Mouse (Mus musculus): ENCODE data around the gene Eef1e1. TPM values are rescaled to one million over a fixed set of nuclear protein-coding genes. Genes with fewer than 3 reads are reported as not detected.
"Not testable (repeated sequence)": the region's sequence is repeated elsewhere in the genome, so short reads cannot be mapped to it uniquely, and the experiment has no call there.

Gene Eef1e1
- total RNA-seq, 1 experiment from 2014 or later = 25.9 TPM

DNA sequence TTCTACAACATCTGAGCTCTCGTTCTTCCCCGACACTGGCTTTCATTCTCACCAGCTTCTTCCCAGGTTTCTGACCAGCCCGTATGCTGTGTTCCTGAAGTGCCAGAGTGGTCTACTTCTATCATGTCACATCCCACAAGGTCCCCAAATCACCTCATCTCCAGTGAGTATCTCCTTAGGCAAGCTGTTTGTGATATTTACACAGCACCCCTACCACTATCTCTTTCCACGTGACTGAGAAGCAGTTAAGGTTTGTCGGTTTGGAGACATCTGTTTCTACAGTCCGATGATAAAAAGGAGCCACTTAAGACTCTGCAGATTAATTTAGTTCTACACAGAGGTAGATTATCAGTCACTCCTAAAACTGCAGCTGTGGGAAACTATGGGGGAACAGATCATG is 26.3 kb downstream of the Eef1e1 start:
- ATAC-seq (replicated peaks; ENCODE audit: insufficient number of reproducible peaks, low FRiP score, low TSS enrichment, poor library complexity, severe bottlenecking) = no peak

DNA sequence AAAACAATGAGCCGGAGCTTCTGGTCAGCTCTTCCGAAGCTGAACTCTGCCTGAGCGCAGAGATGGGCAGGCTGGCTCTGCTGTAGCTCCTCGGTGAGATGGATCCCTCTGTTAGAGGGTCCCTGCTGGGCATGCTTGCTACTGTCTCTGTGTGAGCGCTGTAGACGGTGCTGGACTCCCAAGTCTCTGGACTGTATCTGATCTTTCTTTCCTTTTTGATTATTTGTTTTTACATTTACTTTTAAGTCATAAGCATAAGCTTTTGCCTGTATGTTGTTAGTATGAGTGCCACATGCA is 32.7 kb downstream of the Eef1e1 start:
- ATAC-seq (replicated peaks; ENCODE audit: insufficient number of reproducible peaks, low FRiP score, low TSS enrichment, poor library complexity, severe bottlenecking) = no peak

DNA sequence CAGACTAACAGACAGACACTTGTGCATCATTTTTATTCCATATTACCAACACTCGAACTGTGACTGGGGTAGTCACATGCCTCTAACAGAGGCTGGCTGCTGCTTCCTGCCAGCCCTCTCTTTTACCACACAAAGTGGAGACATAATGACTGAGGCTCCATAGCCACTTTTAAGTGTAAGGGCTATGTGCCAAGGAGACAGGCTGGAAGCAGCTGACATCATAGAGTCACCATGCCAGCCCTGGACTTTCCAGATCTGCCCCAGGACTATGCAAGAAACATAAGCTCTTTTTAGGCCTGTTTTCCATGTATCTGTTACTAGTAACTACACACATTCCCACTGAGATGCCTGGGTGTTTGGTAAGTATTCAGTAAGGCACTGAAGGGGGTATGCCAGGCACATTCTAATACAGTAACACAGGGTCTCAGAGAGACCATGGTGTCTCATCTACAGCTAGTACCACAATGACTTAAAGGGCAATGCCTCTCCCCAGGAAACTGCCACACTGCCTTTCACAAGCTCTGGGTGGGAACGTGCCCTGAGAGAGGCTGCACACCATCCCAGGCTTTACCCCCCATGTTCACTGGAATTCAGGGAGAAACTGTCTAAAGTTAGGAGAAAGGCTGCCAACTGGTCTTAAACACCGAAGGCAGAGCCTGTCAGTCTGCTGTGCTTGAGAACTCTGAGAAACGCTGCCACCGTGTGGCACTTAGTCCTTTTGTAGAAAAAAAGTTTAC is 33.2 kb downstream of the Eef1e1 start:
- ATAC-seq (replicated peaks; ENCODE audit: insufficient number of reproducible peaks, low FRiP score, low TSS enrichment, poor library complexity, severe bottlenecking) = no peak

DNA sequence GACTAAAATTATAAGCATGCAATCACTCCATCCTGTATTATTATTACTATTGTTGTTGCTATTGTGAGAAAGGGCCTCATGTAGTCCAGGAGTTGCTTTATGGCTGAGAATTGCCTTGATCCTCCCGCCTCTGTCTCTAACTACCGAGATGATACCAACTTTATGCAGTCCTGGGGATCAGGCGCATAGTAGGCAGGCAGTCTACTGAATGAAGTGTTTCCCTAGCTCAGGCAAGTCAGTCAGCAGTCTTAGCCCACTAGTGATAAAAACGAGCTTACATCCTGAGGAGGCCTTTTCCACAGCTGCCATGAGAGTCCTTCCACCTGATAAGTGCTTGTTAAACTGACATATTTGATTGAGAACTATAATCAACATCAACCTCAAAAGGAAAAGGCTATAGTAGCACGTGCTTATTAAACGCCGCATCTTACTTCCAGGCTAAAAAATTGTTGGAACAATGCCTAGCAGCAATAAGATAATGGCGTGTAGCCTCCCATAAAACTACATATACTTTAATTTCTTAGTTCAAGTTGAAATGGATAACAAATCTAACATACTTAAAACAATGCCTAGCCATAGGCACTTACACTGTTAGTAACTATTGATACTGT is 34.5 kb downstream of the Eef1e1 start:
- no peak for ATAC-seq (replicated peaks; ENCODE audit: insufficient number of reproducible peaks, low FRiP score, low TSS enrichment, poor library complexity, severe bottlenecking)

DNA sequence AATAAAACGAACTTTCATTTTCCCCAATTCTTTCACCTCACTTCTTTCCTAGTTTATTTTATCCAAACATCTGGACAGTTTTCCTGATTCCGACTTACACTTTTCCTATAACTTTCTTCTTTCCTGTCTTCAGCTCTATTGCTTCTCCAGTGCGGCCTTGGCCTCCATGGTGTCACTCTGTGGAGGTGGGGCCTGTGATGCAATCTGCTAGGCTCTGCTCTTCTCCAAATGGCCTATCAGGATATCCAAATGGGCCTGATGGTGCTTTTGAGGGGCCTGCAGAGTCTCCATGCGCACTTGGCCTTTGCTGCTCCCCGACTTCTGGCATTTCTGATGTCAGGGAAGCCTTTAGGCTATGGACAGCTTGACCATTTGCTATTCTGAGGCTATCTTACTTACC is 35.6 kb downstream of the Eef1e1 start:
- ATAC-seq (replicated peaks; ENCODE audit: insufficient number of reproducible peaks, low FRiP score, low TSS enrichment, poor library complexity, severe bottlenecking) = no peak

DNA sequence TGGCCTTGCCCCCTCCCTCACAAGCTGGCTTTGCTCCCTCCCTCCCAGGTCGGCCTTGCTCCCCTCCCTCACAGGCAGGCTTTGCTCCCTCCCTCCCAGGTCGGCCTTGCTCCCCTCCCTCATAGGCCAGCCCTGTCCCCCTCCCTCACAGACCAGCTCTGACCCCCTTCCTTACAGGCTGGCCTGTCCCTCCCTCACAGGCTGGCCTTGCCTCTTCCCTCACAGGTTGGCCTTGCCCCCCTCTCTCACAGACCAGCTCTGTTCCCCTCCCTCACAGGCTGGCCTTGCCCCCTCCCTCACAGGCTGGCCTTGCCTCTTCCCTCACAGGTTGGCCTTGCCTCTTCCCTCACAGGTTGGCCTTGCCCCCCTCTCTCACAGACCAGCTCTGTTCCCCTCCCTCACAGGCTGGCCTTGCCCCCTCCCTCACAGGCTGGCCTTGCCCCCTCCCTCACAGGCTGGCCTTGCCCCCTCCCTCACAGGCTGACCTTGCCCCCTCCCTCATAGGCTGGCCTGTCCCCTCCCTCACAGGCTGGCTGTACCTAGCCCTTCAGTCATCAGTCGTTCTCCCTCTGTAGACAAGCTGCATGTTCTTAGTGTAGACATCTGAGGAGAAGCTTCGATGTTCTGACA is 40.7 kb downstream of the Eef1e1 start:
- not testable (repeated sequence) for ATAC-seq (replicated peaks; ENCODE audit: insufficient number of reproducible peaks, low FRiP score, low TSS enrichment, poor library complexity, severe bottlenecking)

DNA sequence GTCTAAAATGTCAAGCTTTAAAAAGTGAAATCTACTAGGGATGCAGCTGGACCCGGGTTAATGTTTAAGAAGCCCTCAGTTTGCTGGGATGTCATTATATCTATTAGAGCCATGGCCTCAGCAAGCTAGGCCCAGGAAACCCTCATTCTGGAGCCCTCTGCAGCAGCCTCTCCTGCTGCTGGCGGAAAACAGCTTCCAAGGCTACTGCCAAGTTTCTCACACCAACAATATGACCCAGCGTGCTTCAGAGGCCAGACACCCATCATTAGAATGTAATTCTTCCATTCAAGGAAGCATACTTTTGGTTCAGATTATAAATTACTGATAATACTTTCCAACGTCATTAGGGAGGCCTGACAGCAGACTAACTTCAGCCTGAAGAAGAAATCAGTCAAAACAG is 42.0 kb downstream of the Eef1e1 start:
- no peak for ATAC-seq (replicated peaks; ENCODE audit: insufficient number of reproducible peaks, low FRiP score, low TSS enrichment, poor library complexity, severe bottlenecking)

DNA sequence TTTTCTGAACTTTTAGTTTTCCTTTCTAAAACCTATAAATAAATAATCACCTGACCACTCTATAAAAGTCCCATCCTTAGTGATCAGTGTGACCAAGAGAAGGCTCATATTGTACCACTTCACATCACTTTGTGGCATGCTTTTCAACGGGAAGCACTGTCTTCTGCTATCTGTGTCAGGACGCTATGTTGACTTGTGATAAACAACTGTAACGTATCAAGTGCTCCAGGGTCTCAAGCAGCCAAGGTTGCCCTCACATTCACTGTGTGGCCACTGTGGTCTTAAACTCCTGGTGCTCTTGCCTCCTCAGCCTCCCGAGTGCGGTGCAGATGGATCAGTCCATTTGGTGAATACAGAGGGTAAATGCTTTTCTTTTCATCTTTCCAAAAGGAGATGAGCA is 43.2 kb downstream of the Eef1e1 start:
- no peak for ATAC-seq (replicated peaks; ENCODE audit: insufficient number of reproducible peaks, low FRiP score, low TSS enrichment, poor library complexity, severe bottlenecking)

DNA sequence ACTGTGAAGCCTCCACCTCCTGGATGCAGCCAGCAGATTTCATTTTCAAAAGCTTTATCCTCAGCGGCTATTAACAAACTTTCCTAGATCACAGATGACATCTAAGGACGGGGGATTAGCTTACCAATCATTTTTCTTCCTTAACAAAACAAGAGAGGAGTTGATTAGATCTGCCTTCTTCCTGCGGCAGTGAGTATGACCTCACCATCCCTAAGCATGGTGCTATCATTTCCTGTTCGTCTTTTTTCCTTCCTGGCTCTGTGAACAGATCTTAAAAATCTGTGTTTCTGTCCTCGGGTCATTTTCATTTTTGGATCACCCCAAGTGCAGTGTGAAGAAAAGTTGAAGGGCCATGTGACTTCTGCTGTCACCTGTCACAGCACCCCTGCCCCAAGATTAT is 44.6 kb downstream of the Eef1e1 start:
- no peak for ATAC-seq (replicated peaks; ENCODE audit: insufficient number of reproducible peaks, low FRiP score, low TSS enrichment, poor library complexity, severe bottlenecking)

DNA sequence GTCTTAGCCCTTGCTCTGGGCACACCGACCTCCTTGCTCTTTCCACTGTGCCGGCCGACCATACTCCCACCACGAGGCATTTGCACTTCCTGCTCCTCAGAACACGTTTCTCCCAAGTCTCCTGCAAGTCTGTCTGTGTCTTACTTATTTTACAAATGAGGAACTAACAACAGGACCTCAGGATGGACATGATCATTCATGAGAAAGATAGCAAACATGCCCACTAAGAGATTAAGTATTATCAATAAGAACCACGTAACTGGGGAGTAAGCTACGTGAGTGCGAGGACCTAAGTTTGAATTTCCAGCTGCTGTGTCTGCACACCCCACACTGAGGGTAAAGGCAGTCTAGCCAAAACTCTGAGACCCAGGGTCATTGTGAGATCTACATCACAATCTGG is 45.3 kb downstream of the Eef1e1 start:
- ATAC-seq (replicated peaks; ENCODE audit: insufficient number of reproducible peaks, low FRiP score, low TSS enrichment, poor library complexity, severe bottlenecking) = no peak

DNA sequence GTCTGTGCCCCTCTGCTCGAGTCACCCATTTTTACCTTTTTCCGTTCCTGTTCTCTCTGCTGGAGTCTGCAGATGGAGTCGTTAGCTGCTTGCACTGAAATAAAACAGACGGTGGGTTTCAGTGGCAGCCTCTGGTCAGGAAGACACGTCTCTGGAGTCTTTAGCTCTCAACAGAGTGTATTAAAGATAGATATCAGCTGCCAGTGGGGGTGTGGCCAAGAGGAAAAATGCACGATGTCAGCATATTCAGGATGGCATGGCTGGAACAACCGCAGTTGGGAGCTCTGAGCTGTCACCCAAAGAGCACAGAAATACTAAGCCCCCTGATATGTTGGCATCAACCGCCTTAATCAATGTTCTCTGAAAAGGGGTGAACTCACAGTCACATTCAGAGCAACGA is 46.2 kb downstream of the Eef1e1 start:
- no peak for ATAC-seq (replicated peaks; ENCODE audit: insufficient number of reproducible peaks, low FRiP score, low TSS enrichment, poor library complexity, severe bottlenecking)

DNA sequence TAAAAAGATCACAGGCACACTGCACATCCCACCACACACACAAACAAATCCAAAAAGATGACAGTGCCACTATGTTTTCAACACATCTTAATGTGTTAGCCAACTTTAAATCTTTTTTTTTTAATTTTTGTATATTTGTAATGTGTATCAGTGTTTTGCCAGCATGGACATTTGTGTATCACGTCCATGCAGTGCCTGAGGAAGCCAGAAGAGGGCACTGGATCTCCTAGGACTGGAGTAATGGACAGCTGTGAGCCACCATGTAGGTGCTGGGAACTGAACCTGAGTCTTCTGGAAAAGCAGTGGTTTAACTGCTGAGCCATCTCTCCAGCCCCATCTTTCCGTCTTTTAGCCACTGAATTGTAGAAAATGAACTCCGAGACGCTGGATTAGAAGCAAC is 46.7 kb downstream of the Eef1e1 start:
- ATAC-seq (replicated peaks; ENCODE audit: insufficient number of reproducible peaks, low FRiP score, low TSS enrichment, poor library complexity, severe bottlenecking) = no peak

DNA sequence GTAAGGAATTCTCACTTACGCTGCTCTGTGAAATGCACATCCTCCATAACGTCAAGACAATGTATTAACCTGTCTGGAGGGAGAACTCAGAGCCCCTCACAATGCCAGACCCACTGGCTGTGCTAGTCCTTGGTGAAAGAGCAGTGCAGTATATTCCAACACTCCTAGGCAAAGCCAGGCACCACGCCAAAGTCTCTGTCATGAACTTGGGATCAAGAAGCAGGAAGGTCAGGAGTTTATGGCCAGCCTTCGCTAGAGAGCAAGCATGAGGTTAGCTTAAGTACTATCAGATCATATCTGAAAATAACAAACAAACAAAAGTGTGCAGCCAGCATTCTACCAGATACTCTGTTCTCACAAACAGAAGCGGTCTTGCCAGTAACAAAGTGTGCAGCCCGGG is 48.5 kb downstream of the Eef1e1 start:
- no peak for ATAC-seq (replicated peaks; ENCODE audit: insufficient number of reproducible peaks, low FRiP score, low TSS enrichment, poor library complexity, severe bottlenecking)

DNA sequence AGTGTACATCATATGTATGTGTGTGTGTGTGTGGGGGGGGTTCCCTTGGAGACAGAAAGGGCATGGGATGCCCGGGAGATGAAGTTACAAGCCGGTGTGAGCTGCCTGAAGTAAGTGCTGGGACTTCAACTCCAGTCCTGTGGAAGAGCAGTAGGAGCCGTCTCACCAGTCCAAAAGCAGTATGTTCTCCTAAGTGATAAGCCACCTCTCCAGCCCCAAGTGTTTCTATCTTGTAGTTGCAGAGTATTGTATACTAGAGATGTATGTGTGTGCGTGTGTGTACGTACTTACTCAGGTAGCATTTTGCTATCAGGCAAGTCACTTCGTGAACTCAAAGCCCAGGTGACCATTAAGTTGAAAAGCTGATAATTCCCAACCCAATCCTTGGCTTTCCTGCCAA is 51.7 kb downstream of the Eef1e1 start:
- ATAC-seq (replicated peaks; ENCODE audit: insufficient number of reproducible peaks, low FRiP score, low TSS enrichment, poor library complexity, severe bottlenecking) = no peak

DNA sequence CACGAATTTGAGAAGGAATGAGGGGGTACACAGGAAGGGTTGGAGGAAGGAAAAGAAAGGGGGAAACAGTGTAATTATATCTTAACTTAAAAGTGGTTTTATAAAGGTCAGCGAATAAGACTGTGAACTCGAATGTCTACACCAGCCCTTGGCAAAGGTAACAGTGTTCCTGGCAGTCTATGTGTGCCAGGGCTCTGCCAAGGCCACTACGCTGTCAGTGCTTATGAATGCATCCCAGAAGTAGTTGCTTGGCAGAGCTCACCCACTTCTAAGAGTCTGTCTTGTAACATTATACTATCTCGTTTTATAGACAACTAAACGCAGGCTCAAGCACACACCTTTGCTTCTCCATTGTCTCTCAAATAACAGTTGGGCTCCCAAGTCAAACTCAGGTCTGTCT is 53.5 kb downstream of the Eef1e1 start:
- ATAC-seq (replicated peaks; ENCODE audit: insufficient number of reproducible peaks, low FRiP score, low TSS enrichment, poor library complexity, severe bottlenecking) = no peak

DNA sequence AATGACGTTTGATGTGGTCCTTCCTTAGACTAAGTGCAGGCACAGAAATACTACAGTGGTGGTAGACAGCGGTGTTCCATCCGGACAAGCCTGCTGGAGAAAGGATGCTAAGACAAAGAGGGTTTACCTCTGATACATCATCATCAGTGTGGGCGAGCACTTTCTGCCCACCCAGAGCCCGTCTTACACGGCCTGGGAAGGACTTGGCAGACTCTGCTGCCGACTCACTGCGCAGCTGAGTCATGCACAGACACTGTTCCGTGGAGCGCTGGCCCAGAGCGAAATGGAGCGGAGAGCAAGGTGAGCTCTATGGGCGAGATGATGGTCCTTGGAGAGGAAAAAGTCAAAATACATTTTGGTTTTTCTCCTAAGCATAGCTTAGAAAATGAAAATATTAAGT is 55.9 kb downstream of the Eef1e1 start:
- no peak for ATAC-seq (replicated peaks; ENCODE audit: insufficient number of reproducible peaks, low FRiP score, low TSS enrichment, poor library complexity, severe bottlenecking)

DNA sequence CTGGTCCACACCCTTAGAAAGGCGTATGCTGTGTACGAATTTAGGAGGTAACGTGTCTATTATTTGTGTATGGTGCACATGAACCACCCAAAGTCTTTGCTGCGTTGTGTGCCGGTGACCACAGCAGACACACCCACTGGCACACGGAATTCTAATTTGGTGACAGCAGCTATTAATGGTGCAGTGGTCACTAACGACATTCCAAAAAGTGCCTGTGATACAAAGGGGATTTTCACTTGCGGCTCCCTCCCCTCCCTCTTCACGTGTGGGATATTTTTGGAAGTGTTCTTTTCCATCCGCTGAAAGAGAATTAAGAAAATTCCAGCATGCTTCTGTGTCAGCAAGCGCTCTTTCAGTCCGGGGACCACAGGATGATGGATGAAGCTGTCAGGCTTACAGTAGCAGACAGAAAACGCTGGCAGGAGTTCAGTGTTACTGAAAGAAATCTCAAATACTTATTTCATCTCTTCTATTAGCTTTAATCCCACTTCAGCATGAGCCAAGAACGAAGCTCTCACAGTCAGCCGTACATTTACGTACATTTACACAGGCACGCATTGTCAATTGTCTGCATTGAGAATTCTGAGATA is 56.5 kb downstream of the Eef1e1 start:
- no peak for ATAC-seq (replicated peaks; ENCODE audit: insufficient number of reproducible peaks, low FRiP score, low TSS enrichment, poor library complexity, severe bottlenecking)

DNA sequence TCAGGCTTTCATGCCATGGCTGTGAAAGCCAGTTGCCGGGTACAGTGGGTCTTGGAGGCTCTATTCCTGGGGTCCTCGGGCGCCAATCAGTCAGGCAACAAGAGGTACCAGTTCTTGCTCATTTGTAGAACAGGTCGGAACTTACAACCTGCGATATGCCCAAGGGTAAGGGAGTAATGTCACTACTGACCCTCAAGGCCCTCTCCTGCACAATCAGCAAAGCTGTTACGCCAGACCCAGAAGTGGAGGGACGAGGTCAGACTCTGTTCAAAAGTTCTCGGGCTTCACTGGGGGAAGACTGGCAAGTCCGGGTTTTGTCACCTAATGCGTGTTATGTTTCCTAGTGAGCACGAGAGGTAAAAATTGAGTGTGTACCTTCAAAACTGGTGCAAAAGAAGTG is 58.0 kb downstream of the Eef1e1 start:
- no peak for ATAC-seq (replicated peaks; ENCODE audit: insufficient number of reproducible peaks, low FRiP score, low TSS enrichment, poor library complexity, severe bottlenecking)

DNA sequence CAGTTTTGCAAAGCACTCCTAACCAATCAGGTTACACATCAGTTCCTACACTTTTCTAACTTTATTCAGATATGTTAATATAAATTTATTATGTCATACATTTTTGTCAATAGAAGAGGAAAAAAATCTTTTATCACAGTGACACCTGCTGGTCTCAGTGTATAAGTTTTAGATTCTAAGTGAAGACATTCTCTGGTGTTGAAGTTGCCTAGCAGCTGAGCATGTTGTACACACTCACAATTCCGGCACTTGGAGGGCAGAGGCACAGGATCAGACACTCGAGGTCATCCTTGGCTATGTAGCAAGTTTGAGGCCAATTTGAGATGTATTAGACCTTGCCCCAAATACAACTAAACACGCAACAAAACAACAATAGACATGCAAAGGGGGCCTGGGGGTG is 61.8 kb downstream of the Eef1e1 start:
- ATAC-seq (replicated peaks; ENCODE audit: insufficient number of reproducible peaks, low FRiP score, low TSS enrichment, poor library complexity, severe bottlenecking) = no peak

DNA sequence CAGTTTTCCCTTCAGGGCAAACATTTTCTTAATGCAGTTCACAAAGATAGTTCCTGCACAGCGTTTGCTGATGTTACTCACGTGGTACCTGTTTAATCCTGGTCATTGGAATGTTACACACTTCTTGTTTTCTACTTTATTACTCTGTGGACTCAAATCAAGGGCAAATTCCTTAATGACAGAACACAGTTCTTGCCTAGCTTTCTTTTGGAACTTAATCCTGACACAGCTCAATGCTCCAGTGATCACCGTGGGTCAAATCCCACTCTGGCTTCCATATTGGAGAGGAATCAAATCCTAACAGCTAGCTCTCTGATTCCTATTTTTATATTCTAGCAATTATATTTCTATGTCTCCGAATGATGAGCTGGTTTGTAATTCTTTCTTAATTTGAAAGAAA is 62.4 kb downstream of the Eef1e1 start:
- no peak for ATAC-seq (replicated peaks; ENCODE audit: insufficient number of reproducible peaks, low FRiP score, low TSS enrichment, poor library complexity, severe bottlenecking)
